Mouse (Mus musculus) brain, adult 10 weeks (tissue): ENCODE measurements around the gene Chrm3. TPM values are rescaled to one million over a fixed set of nuclear protein-coding genes. Genes with fewer than 3 reads are reported as not detected.

Experiments
- polyA plus RNA-seq: library from polyadenylated mRNA; stranded (reverse); fragments of 350-450 nt; fragmentation: Illumina TruSeq; extraction: RNeasy Lipid Tissue Mini Kit (QIAGEN cat#74804); gene quantifications from one replicate; pipeline ENCODE4 v1.2.3, GENCODE M21; 2015; ENCODE audit warnings: low read depth, low replicate concordance

The Chrm3 gene
- polyA plus RNA-seq, result 38.7 TPM

DNA sequence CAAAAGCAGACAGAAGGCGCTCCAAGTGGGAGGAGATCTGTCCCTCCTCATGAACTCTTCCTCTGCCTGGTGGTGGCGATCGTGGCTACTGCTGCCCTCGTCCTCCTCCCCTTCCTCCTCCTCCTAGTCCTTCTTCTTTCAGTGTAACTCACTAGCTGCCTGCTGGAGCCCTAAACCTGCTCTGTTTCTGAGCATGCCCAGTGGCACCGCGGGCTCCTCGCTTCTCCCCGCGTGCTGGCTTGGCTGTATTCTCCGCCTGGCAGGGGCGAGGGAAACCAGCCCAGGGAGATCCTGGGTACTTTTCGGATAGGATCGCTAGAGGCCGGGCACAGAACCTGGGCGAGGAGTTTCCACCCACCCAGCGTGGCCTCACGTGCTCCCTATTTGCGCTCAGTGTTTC lies at the start of gene Chrm3:
TSS of gene Chrm3 (minus strand) at position 71 of the 400 bp plus-strand sequence.

